Mouse (Mus musculus): ENCODE measurements around the gene Gm11541. TPM values are rescaled to one million over a fixed set of nuclear protein-coding genes. Genes with fewer than 3 reads are reported as not detected.

Gm11541 gene
- polyA plus RNA-seq, 1 experiment from 2014 or later: 1.4 TPM

DNA sequence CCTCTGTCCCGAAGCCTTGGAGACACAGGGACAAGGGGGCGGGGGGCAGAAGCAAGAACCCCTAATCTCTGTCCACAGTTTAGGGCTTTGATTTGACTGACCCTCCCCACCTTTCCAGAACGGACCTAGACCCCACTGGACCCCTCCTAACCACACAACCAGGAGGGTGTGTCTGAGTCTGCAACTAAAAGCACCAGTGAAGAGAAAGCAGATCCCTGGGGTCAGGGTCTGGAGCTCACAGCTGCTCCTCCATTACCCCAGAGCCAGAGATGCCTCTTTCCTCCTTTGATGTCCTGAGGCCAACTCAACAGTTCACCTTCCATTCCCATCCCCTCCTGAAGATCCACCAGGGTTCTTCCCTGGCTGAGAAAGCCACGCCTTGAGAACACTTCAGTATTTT is 28.0 kb downstream of the Gm11541 start:
- peaks cover 16% of the 10 kb centered on the region for H3K4me1 ChIP-seq (replicated peaks; ENCODE audit: insufficient read depth, low read length)
- no peaks in the 10 kb centered on the region for H3K36me3 ChIP-seq (ENCODE audit: insufficient read depth, low read length)
- TF ChIP-seq CTCF (IDR thresholded peaks at IDR 0.05; ENCODE audit: low read depth): no peak
- no peak for ATAC-seq (replicated peaks; ENCODE audit: low FRiP score, low read depth)
- peak overlapping the region; percentile 73 for H3K4me2 ChIP-seq (ENCODE audit: low read length)
- no peaks in the 10 kb centered on the region for H3K9me3 ChIP-seq (replicated peaks; ENCODE audit: low read length)
- H3K27ac ChIP-seq: 0 out of 2 replicates have a peak overlapping the region, but pooled peaks have one; percentile 82
- H3K27me3 ChIP-seq (ENCODE audit: insufficient read depth, low read length): no peaks in the 10 kb centered on the region
- H3K4me3 ChIP-seq (replicated peaks; ENCODE audit: low read depth, low read length): peak overlapping the region; percentile 87
- WGBS: 35% methylated on average over 4 of the region's 4 CpGs
- no peak for DNase-seq (ENCODE audit: low spot score)
- peak overlapping the region; percentile 94 for H3K9ac ChIP-seq (ENCODE audit: low read depth, low read length)

DNA sequence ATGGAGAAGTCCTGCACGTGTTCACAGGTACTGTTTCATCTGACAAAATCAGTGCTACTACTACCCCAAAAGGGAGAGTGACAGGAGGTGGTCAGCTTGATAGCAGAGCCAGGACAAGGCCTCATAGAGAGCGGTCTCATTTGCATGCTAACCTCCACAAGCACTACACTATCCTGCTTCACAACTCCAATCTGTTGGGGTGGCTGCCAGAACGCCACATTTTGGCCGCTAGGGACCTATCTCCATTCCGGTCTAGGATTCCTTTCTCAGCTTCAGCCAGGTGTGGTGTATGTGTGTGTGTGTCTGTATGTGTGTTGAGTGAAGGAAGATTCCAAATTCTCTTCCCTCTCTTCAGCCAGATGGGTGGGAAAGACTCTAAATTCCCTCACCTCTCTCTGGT is 28.9 kb downstream of the Gm11541 start:
- Histone ChIP-seq H3K27ac (no peak overlapping the region), H3K9ac (ENCODE audit: low read depth, low read length) (no peak overlapping the region), H3K27me3 (ENCODE audit: insufficient read depth, low read length) (no peaks in the 10 kb centered on the region), H3K9me3 (replicated peaks; ENCODE audit: low read length) (no peaks in the 10 kb centered on the region), H3K4me3 (replicated peaks; ENCODE audit: low read depth, low read length) (0 out of 2 replicates have a peak overlapping the region, but pooled peaks have one; percentile 87), H3K4me1 (replicated peaks; ENCODE audit: insufficient read depth, low read length) (peaks cover 16% of the 10 kb centered on the region), H3K36me3 (ENCODE audit: insufficient read depth, low read length) (peaks cover 2% of the 10 kb centered on the region), H3K4me2 (ENCODE audit: low read length) (peak overlapping the region; percentile 73; the same call in 1 of the 2 replicates)
- no peak for DNase-seq (ENCODE audit: low spot score)
- 69% methylated on average over 5 of the region's 5 CpGs for WGBS
- peak; percentile 11; the same call in 1 of the 2 replicates for TF ChIP-seq CTCF (IDR thresholded peaks at IDR 0.05; ENCODE audit: low read depth)
- ATAC-seq (replicated peaks; ENCODE audit: low FRiP score, low read depth): no peak

GRCm38 (mm10) chr11:94674984-94675383 is 29.3 kb downstream of the Gm11541 start:
- H3K36me3 ChIP-seq (ENCODE audit: insufficient read depth, low read length): peaks cover 5% of the 10 kb centered on the region
- WGBS: 66% methylated on average over 5 of the region's 5 CpGs
- DNase-seq (ENCODE audit: low spot score) (no peak), ATAC-seq (replicated peaks; ENCODE audit: low FRiP score, low read depth) (no peak)
- no peak overlapping the region for H3K27ac ChIP-seq
- H3K9me3 ChIP-seq (replicated peaks; ENCODE audit: low read length): no peaks in the 10 kb centered on the region
- H3K9ac ChIP-seq (ENCODE audit: low read depth, low read length): no peak overlapping the region
- no peaks in the 10 kb centered on the region for H3K27me3 ChIP-seq (ENCODE audit: insufficient read depth, low read length)
- no peak for TF ChIP-seq CTCF (IDR thresholded peaks at IDR 0.05; ENCODE audit: low read depth)
- no peak overlapping the region for H3K4me3 ChIP-seq (replicated peaks; ENCODE audit: low read depth, low read length)
- no peak overlapping the region for H3K4me2 ChIP-seq (ENCODE audit: low read length)
- peaks cover 16% of the 10 kb centered on the region for H3K4me1 ChIP-seq (replicated peaks; ENCODE audit: insufficient read depth, low read length)

GRCm38 (mm10) chr11:94665281-94665680 is 39.0 kb downstream of the Gm11541 start:
- H3K9me3 ChIP-seq (replicated peaks; ENCODE audit: low read length): no peaks in the 10 kb centered on the region
- ATAC-seq (replicated peaks; ENCODE audit: low FRiP score, low read depth) (no peak), DNase-seq (ENCODE audit: low spot score) (no peak)
- no peak overlapping the region for H3K9ac ChIP-seq (ENCODE audit: low read depth, low read length)
- no peak overlapping the region for H3K4me2 ChIP-seq (ENCODE audit: low read length)
- H3K4me1 ChIP-seq (replicated peaks; ENCODE audit: insufficient read depth, low read length): no peaks in the 10 kb centered on the region
- H3K4me3 ChIP-seq (replicated peaks; ENCODE audit: low read depth, low read length): no peak overlapping the region
- H3K27ac ChIP-seq: no peak overlapping the region
- no peak for TF ChIP-seq CTCF (IDR thresholded peaks at IDR 0.05; ENCODE audit: low read depth)
- WGBS: 89% methylated on average over 6 of the region's 6 CpGs
- peaks cover 64% of the 10 kb centered on the region for H3K36me3 ChIP-seq (ENCODE audit: insufficient read depth, low read length)
- no peaks in the 10 kb centered on the region for H3K27me3 ChIP-seq (ENCODE audit: insufficient read depth, low read length)

DNA sequence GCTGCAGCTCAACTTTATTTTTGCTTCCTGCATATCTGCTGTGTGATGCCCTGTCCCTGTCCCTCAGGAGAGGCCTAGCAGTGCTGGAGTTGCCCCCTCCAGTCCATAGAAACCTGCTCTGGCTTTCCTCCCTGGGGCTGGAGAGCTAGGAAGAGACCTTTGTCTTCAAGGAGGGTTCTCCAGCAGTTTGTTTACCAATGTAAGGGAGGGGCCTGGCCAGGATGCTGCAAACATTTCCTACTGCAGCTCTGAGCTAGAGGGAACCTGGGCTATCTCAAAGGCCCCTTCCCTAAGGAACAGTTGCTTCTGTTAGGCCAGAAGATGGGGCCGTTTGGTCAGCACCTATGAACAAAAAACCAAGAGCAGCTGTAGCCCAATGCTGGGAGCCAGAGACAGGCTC is 43.0 kb downstream of the Gm11541 start:
- Histone ChIP-seq H3K27ac (no peak overlapping the region), H3K9me3 (replicated peaks; ENCODE audit: low read length) (no peaks in the 10 kb centered on the region), H3K27me3 (ENCODE audit: insufficient read depth, low read length) (no peaks in the 10 kb centered on the region), H3K4me1 (replicated peaks; ENCODE audit: insufficient read depth, low read length) (no peaks in the 10 kb centered on the region), H3K9ac (ENCODE audit: low read depth, low read length) (no peak overlapping the region), H3K36me3 (ENCODE audit: insufficient read depth, low read length) (peaks cover 38% of the 10 kb centered on the region), H3K4me3 (replicated peaks; ENCODE audit: low read depth, low read length) (no peak overlapping the region), H3K4me2 (ENCODE audit: low read length) (no peak overlapping the region)
- no peak for ATAC-seq (replicated peaks; ENCODE audit: low FRiP score, low read depth)
- no peak for DNase-seq (ENCODE audit: low spot score)
- no peak for TF ChIP-seq CTCF (IDR thresholded peaks at IDR 0.05; ENCODE audit: low read depth)
- 59% methylated on average over 1 of the region's 1 CpGs for WGBS

DNA sequence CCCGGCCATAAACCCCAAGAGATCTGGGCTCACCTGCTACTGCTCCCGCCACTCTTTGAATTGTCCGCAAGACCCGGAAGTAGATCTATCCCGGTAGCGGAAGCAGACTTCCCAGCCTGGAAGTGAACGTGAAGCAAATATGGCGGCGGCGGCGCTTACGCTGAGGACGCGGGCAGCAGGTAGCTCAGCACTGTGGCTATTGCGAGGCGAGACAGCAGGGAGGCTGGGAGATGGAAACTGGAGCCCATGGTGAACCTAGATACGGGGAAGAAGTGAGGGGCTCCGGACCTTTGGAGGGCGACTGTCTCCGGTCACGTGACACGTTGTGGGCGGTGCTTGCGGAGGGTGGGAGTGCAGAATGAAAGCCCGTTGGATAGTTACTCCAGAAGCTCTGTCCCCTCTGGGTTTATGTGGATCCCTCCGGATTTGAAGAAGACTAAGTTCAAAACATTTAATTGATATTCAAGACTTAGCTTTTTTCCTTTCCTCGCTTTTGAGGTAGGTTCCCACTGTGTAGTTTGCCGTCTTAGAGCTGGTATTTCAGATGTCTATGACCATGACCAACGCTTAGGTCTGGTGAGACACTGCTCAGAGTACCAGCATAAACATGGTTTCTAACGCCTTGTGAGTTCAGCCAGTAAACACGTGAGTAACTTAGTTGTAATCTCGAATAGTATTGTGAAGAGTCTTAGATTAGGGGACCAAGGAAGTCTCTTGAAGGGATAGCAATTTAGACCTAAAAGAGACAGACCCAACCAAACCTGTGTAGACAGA is 50.4 kb downstream of the Gm11541 start, which contains the start of the genes Mrpl27 and Eme1:
Mrpl27 (plus strand) TSS at position 105 of the 774 bp plus-strand sequence.
Eme1 (minus strand) TSS at position 302 of the 774 bp plus-strand sequence.
- ATAC-seq (replicated peaks; ENCODE audit: low FRiP score, low read depth) (peak; percentile 83), DNase-seq (ENCODE audit: low spot score) (peak; percentile 91)
- 0 out of 2 replicates have a peak, but pooled peaks have one; percentile 3 for TF ChIP-seq CTCF (IDR thresholded peaks at IDR 0.05; ENCODE audit: low read depth)
- peak within 1 kb of the TSS; percentile 65 for H3K4me2 ChIP-seq (ENCODE audit: low read length)
- 0 out of 2 replicates have a peak, but pooled peaks cover 6% of the 10 kb centered on the region for H3K4me1 ChIP-seq (replicated peaks; ENCODE audit: insufficient read depth, low read length)
- 1% methylated on average over 32 of the region's 32 CpGs for WGBS
- peaks cover 6% of the 10 kb centered on the region; the same call in 1 of the 2 replicates for H3K36me3 ChIP-seq (ENCODE audit: insufficient read depth, low read length)
- peak within 1 kb of the TSS; percentile 73 for H3K4me3 ChIP-seq (replicated peaks; ENCODE audit: low read depth, low read length)
- H3K9ac ChIP-seq (ENCODE audit: low read depth, low read length): peak within 1 kb of the TSS; percentile 78
- H3K27me3 ChIP-seq (ENCODE audit: insufficient read depth, low read length): no peaks in the 10 kb centered on the region
- H3K9me3 ChIP-seq (replicated peaks; ENCODE audit: low read length): no peaks in the 10 kb centered on the region
- peak within 1 kb of the TSS; percentile 94 for H3K27ac ChIP-seq

Data from kidney, postnatal 0 days (tissue).